Mouse (Mus musculus): ENCODE data around the gene Aldh1b1. TPM values are rescaled to one million over a fixed set of nuclear protein-coding genes. Genes with fewer than 3 reads are reported as not detected.
A peak's percentile ranks its signal among the peaks of the same experiment; 100 is the strongest.

The Aldh1b1 gene
- polyA plus RNA-seq, 1 experiment from 2014 or later: 91.5 TPM

GRCm38 (mm10) chr4:45799956-45800537, 1.2 kb downstream of the Aldh1b1 start:
- DNase-seq (no peak), ATAC-seq (peak; percentile 27)
- peak overlapping the region; percentile 3; the same call in 1 of the 2 replicates for H3K4me3 ChIP-seq (ENCODE audit: low read depth, low read length)
- no peaks in the 10 kb centered on the region for H3K27me3 ChIP-seq (ENCODE audit: insufficient read depth, low read length)
- peak overlapping the region; percentile 78 for H3K27ac ChIP-seq (ENCODE audit: low read depth)
- TF ChIP-seq CTCF (IDR thresholded peaks at IDR 0.05; ENCODE audit: low read depth): no peak
- no peak for TF ChIP-seq EP300 (IDR thresholded peaks at IDR 0.05; ENCODE audit: low read depth)
- 12% methylated on average over 3 of the region's 3 CpGs for WGBS (ENCODE audit: insufficient replicate concordance)
- peak overlapping the region; percentile 26; the same call in 1 of the 2 replicates for H3K9ac ChIP-seq (replicated peaks)
- H3K4me2 ChIP-seq (ENCODE audit: low read depth, low read length): peak overlapping the region; percentile 80
- peaks cover 9% of the 10 kb centered on the region for H3K4me1 ChIP-seq (ENCODE audit: insufficient read depth)
- H3K36me3 ChIP-seq (replicated peaks; ENCODE audit: insufficient read depth, low read length): 0 out of 2 replicates have a peak, but pooled peaks cover 2% of the 10 kb centered on the region
- H3K9me3 ChIP-seq (ENCODE audit: low read length): no peaks in the 10 kb centered on the region

- no peaks in the 10 kb centered on the region for H3K9me3 ChIP-seq (ENCODE audit: low read length)
Observed at GRCm38 (mm10) chr4:45802900-45803299, 4.1 kb downstream of the Aldh1b1 start.

GRCm38 (mm10) chr4:45808034-45808433, 9.2 kb downstream of the Aldh1b1 start:
- Histone ChIP-seq H3K4me3 (ENCODE audit: low read depth, low read length) (no peak overlapping the region), H3K4me1 (ENCODE audit: insufficient read depth) (no peaks in the 10 kb centered on the region), H3K4me2 (ENCODE audit: low read depth, low read length) (no peak overlapping the region), H3K27ac (ENCODE audit: low read depth) (no peak overlapping the region), H3K27me3 (ENCODE audit: insufficient read depth, low read length) (no peaks in the 10 kb centered on the region), H3K9ac (replicated peaks) (no peak overlapping the region), H3K36me3 (replicated peaks; ENCODE audit: insufficient read depth, low read length) (no peaks in the 10 kb centered on the region), H3K9me3 (ENCODE audit: low read length) (no peaks in the 10 kb centered on the region)
- no peak for DNase-seq
- TF ChIP-seq CTCF (IDR thresholded peaks at IDR 0.05; ENCODE audit: low read depth) (no peak), EP300 (IDR thresholded peaks at IDR 0.05; ENCODE audit: low read depth) (no peak)
- ATAC-seq: no peak
- WGBS (ENCODE audit: insufficient replicate concordance): 53% methylated on average over 7 of the region's 7 CpGs

More at GRCm38 (mm10) chr4:45802900-45803299, 4.1 kb downstream of the Aldh1b1 start:
- H3K4me1 ChIP-seq (ENCODE audit: insufficient read depth): peaks cover 9% of the 10 kb centered on the region
- H3K36me3 ChIP-seq (replicated peaks; ENCODE audit: insufficient read depth, low read length): 0 out of 2 replicates have a peak, but pooled peaks cover 2% of the 10 kb centered on the region
- H3K27ac ChIP-seq (ENCODE audit: low read depth): no peak overlapping the region
- H3K4me2 ChIP-seq (ENCODE audit: low read depth, low read length): no peak overlapping the region
- 86% methylated on average over 14 of the region's 14 CpGs for WGBS (ENCODE audit: insufficient replicate concordance)
- no peak for DNase-seq
- TF ChIP-seq CTCF (IDR thresholded peaks at IDR 0.05; ENCODE audit: low read depth): no peak
- no peak for TF ChIP-seq EP300 (IDR thresholded peaks at IDR 0.05; ENCODE audit: low read depth)
- H3K4me3 ChIP-seq (ENCODE audit: low read depth, low read length): no peak overlapping the region
- no peak for ATAC-seq
- H3K9ac ChIP-seq (replicated peaks): no peak overlapping the region
- H3K27me3 ChIP-seq (ENCODE audit: insufficient read depth, low read length): no peaks in the 10 kb centered on the region

- 33% methylated on average over 8 of the region's 8 CpGs for WGBS (ENCODE audit: insufficient replicate concordance)
- Histone ChIP-seq H3K4me2 (ENCODE audit: low read depth, low read length) (no peak overlapping the region), H3K9ac (replicated peaks) (no peak overlapping the region), H3K4me1 (ENCODE audit: insufficient read depth) (no peaks in the 10 kb centered on the region), H3K9me3 (ENCODE audit: low read length) (no peaks in the 10 kb centered on the region), H3K27ac (ENCODE audit: low read depth) (no peak overlapping the region), H3K4me3 (ENCODE audit: low read depth, low read length) (no peak overlapping the region), H3K27me3 (ENCODE audit: insufficient read depth, low read length) (no peaks in the 10 kb centered on the region), H3K36me3 (replicated peaks; ENCODE audit: insufficient read depth, low read length) (no peaks in the 10 kb centered on the region)
- ATAC-seq (no peak), DNase-seq (no peak)
- TF ChIP-seq EP300 (IDR thresholded peaks at IDR 0.05; ENCODE audit: low read depth): no peak
- no peak for TF ChIP-seq CTCF (IDR thresholded peaks at IDR 0.05; ENCODE audit: low read depth)
Observed at GRCm38 (mm10) chr4:45811250-45811649, 12.4 kb downstream of the Aldh1b1 start.

GRCm38 (mm10) chr4:45815542-45815941, 16.7 kb downstream of the Aldh1b1 start:
- Histone ChIP-seq H3K4me2 (ENCODE audit: low read depth, low read length) (no peak overlapping the region), H3K4me1 (ENCODE audit: insufficient read depth) (peaks cover 3% of the 10 kb centered on the region; the same call in 1 of the 2 replicates), H3K9ac (replicated peaks) (no peak overlapping the region), H3K36me3 (replicated peaks; ENCODE audit: insufficient read depth, low read length) (no peaks in the 10 kb centered on the region), H3K27me3 (ENCODE audit: insufficient read depth, low read length) (no peaks in the 10 kb centered on the region), H3K27ac (ENCODE audit: low read depth) (no peak overlapping the region), H3K9me3 (ENCODE audit: low read length) (no peaks in the 10 kb centered on the region), H3K4me3 (ENCODE audit: low read depth, low read length) (no peak overlapping the region)
- peak; percentile 44 for DNase-seq
- peak; percentile 63 for TF ChIP-seq CTCF (IDR thresholded peaks at IDR 0.05; ENCODE audit: low read depth)
- TF ChIP-seq EP300 (IDR thresholded peaks at IDR 0.05; ENCODE audit: low read depth): no peak
- no peak for ATAC-seq
- WGBS (ENCODE audit: insufficient replicate concordance): 45% methylated on average over 7 of the region's 7 CpGs

GRCm38 (mm10) chr4:45818814-45819207, 20.0 kb downstream of the Aldh1b1 start:
- H3K4me3 ChIP-seq (ENCODE audit: low read depth, low read length): no peak overlapping the region
- H3K9ac ChIP-seq (replicated peaks): no peak overlapping the region
- no peak for DNase-seq
- H3K4me1 ChIP-seq (ENCODE audit: insufficient read depth): peaks cover 3% of the 10 kb centered on the region; the same call in 1 of the 2 replicates
- H3K27me3 ChIP-seq (ENCODE audit: insufficient read depth, low read length): peaks cover 4% of the 10 kb centered on the region; the same call in 1 of the 2 replicates
- peak overlapping the region; percentile 62 for H3K4me2 ChIP-seq (ENCODE audit: low read depth, low read length)
- no peaks in the 10 kb centered on the region for H3K9me3 ChIP-seq (ENCODE audit: low read length)
- ATAC-seq: no peak
- WGBS (ENCODE audit: insufficient replicate concordance): 38% methylated on average over 4 of the region's 4 CpGs
- no peaks in the 10 kb centered on the region for H3K36me3 ChIP-seq (replicated peaks; ENCODE audit: insufficient read depth, low read length)
- no peak overlapping the region for H3K27ac ChIP-seq (ENCODE audit: low read depth)
- no peak for TF ChIP-seq EP300 (IDR thresholded peaks at IDR 0.05; ENCODE audit: low read depth)
- TF ChIP-seq CTCF (IDR thresholded peaks at IDR 0.05; ENCODE audit: low read depth): no peak
